Mouse (Mus musculus) olfactory bulb, adult 2 months (tissue): Measurements from ENCODE around the gene Ghr. TPM values are rescaled to one million over a fixed set of nuclear protein-coding genes. Genes with fewer than 3 reads are reported as not detected.

ENCODE experiments used
- H3K27ac ChIP-seq: fragments of 200-500 bp; 2 replicates; pipeline ENCODE4 v1.5.1; 2012; ENCODE audit warnings: low read depth, low read length; ENCODE audit not compliant: insufficient read depth
- H3K4me1 ChIP-seq: fragments of 200-500 bp; 2 replicates; pipeline ENCODE4 v1.6.1; 2012; ENCODE audit warnings: low read length; ENCODE audit not compliant: control insufficient read depth, insufficient read depth
- H3K4me3 ChIP-seq: fragments of 200-500 bp; 2 replicates; pipeline ENCODE4 v1.5.1; 2012; ENCODE audit warnings: mild to moderate bottlenecking, low read depth, low read length, moderate library complexity; ENCODE audit not compliant: insufficient read depth
- CTCF ChIP-seq: fragments of 200-500 bp; IDR thresholded peaks from 2 replicates; pipeline ENCODE4 v1.5.1; 2012; ENCODE audit warnings: low read depth, mild to moderate bottlenecking, low read length, moderate library complexity; ENCODE audit not compliant: insufficient read depth
- POLR2A ChIP-seq: fragments of 200-500 bp; IDR thresholded peaks from 2 replicates; pipeline ENCODE4 v1.6.1; 2012; ENCODE audit warnings: mild to moderate bottlenecking, low read depth, low read length, moderate library complexity; ENCODE audit not compliant: insufficient read depth
- WGBS: fragments of 180-500 bp; shearing (Covaris S2); methylation state at CpG from one replicate; pipeline ENCODE4 v1.1.7; 2018; 5-methylcytosine and 5-hydroxymethylcytosine counted together
- polyA plus RNA-seq: library from polyadenylated mRNA; stranded (reverse); fragments of >200 nt; gene quantifications from 2 replicates; pipeline ENCODE4 v1.2.4, GENCODE M21; 2012; ENCODE audit warnings: low replicate concordance; ENCODE audit not compliant: missing spikeins, insufficient read depth, insufficient read length

Ghr gene
- polyA plus RNA-seq, 1 experiment = not detected

DNA sequence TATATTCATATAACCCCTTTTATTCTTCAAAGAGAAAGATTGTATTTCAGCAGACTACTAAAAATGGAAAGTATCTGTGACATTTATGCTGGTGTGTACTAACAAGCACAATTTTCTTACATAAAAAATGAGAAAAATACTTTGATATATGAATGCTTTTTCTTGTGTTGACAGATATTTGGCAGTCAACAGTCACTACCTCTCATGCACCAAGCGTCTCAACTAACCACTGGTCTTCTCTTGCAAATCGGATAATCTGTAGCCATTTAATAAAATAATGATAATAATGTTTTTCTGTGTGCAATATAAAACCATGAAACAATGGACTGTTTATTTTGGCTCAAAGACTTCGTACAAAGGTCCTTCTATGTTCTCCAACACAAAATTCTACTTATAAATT is 99.8 kb downstream of the Ghr start:
- Histone ChIP-seq H3K4me3 (no peak overlapping the region), H3K27ac (no peak overlapping the region), H3K4me1 (no peaks in the 10 kb centered on the region)
- 75% methylated on average over 3 of the region's 3 CpGs for WGBS
- TF ChIP-seq CTCF (no peak), POLR2A (no peak)

DNA sequence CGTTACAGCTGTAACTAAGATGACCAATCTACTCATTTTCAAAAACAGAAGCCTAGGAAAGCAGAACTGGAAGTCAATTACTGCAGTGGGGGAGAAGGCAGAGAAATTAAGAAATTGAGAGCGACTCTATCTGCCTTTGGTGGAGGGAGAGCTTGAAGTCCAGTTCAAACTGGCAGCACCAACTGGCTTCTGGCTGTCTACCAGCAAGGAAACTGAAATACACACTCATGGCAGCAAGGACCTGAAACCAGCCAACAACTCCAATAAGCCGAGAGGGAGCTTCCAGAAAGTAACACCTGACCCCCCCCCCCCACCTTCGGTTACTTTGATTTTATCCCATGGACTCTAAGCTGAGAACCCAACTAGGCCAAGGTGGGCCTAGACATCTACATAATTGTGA is 114.1 kb downstream of the Ghr start:
- 91% methylated on average over 4 of the region's 4 CpGs for WGBS
- no peak overlapping the region for H3K4me3 ChIP-seq
- no peak for TF ChIP-seq POLR2A
- TF ChIP-seq CTCF = no peak
- H3K27ac ChIP-seq = no peak overlapping the region
- H3K4me1 ChIP-seq = no peaks in the 10 kb centered on the region

DNA sequence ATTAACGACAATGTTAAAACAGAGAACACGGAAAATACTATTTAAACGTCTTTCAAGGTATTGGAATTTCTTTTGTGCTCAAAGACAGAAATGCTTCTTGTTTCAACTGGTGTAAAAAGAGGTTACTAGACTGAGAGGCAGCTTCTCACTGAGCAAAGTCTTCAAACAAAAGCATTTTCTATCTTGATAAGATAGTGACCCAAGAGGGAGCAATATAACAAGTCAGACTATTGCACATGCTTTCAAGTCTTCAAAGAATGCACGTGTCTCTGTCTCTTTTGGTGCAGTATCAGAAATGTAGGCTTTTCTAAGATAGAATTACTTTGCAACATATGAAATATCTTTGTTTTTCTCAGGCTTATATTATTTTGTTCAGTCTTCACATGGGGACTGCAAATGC is 116.7 kb downstream of the Ghr start:
- TF ChIP-seq POLR2A (no peak), CTCF (no peak)
- 82% methylated on average over 4 of the region's 4 CpGs for WGBS
- H3K27ac ChIP-seq = no peak overlapping the region
- no peaks in the 10 kb centered on the region for H3K4me1 ChIP-seq
- H3K4me3 ChIP-seq = no peak overlapping the region

DNA sequence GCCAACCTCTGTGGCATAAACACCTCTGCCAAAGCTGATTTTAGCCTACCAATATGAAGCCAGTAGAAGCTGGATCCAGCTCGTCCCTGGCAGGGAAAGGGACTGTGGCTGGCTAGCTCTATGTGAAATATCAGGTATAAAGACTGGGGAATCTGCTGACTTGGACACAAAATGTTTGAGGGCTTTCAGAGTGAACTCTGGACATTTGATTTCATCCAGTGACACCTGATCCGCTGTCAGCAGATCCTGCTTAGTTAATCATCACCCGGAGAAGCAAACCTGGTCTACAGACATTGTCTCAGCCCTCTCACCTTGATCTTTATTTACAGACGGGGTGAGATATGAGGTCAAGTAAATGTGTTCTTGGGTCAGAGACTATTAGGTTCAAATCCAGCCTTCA is 118.5 kb downstream of the Ghr start:
- H3K4me1 ChIP-seq = no peaks in the 10 kb centered on the region
- WGBS = 84% methylated on average over 4 of the region's 4 CpGs
- H3K27ac ChIP-seq = no peak overlapping the region
- no peak overlapping the region for H3K4me3 ChIP-seq
- no peak for TF ChIP-seq POLR2A
- no peak for TF ChIP-seq CTCF

DNA sequence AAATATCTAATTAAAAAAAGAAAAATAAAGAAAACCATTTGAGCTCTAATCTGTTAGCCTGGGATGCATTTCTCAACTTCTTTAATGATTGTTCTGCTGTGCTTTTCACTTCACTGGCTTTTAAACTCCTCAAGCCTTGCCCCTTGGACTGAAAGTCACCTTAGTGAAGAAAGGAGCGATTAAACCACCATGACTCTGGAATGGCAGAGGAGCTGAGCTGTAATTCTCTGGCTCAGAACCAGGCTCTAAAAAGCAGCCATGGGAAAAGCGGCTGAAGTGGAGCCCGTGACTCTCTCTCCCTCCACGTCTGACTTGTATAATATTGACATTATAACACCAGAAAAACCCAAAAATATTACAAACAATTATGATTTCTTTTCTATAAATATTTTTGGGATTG is 126.7 kb downstream of the Ghr start:
- H3K4me1 ChIP-seq = no peaks in the 10 kb centered on the region
- H3K27ac ChIP-seq = no peak overlapping the region
- 70% methylated on average over 4 of the region's 4 CpGs for WGBS
- H3K4me3 ChIP-seq = no peak overlapping the region
- TF ChIP-seq CTCF (no peak), POLR2A (no peak)

DNA sequence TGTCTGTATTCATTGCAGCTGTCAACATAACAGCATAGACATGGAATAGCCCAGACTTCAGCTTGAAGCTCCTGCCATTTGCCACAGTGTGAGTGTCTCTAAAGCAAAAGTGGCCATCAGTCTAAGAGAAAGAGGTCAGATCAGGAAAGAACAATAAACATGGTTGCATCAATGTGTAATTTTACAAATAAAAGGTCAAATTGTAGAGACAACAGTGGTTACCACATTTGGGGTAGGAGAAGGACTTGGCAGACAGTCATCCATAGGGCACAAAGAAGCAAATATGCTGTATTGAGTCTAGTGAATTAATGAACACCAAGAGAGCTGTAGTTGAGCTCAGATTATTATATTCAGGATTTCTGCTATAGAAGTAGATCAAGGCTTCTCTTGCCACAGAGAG is 127.7 kb downstream of the Ghr start:
- H3K4me1 ChIP-seq = no peaks in the 10 kb centered on the region
- no peak overlapping the region for H3K4me3 ChIP-seq
- TF ChIP-seq POLR2A (no peak), CTCF (no peak)
- no peak overlapping the region for H3K27ac ChIP-seq

DNA sequence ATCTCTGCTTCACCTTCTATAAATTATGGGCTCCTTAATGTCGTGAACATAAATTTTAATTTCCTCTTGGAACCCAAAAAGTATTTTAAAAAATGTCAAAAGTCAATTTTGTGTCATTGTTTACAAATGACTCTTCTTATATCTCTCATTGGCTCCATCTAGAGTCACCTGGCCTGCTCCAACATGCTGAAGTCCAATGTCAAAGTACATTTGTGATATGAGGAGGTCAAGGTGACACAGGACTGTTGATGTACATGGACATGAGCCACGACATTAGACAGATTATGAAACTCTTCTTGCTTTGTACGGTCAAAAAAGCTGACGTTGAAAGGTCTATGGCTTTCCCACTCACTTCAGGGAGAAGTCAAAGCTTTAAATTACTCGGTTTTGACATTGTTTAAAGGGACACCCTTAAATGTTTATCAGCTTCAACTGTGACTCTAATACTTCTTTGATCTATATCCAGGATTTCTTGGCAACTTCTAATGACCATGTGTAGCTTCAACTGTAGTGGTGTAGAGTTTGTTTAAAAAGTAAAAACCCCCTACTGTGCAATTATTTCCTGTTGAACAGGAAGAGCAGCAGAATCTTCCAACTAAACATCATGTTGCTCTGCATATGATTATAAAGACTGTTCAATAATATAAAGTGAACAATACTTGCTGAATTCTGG is 131.1 kb downstream of the Ghr start:
- 78% methylated on average over 5 of the region's 5 CpGs for WGBS
- Histone ChIP-seq H3K4me3 (no peak overlapping the region), H3K27ac (no peak overlapping the region), H3K4me1 (no peaks in the 10 kb centered on the region)
- no peak for TF ChIP-seq POLR2A
- TF ChIP-seq CTCF = no peak

DNA sequence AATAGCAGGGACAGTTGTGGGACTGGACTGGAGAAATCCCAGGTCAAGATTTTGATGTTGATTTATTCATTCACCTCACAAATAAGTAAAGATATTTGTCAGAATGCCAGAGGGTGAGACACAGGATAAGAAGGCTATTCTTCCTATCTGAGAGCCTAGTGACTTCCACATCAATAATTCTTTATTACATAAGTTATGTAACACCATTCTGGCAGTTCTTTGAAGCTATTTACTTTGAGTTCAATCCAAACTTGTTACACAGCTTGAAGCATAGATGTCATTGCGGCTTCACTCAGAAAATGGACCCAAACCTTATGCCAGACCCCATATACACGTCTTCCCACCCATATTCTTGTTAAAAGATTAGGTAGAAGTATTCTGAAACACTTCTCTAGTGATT is 133.7 kb downstream of the Ghr start:
- Histone ChIP-seq H3K27ac (no peak overlapping the region), H3K4me1 (no peaks in the 10 kb centered on the region), H3K4me3 (no peak overlapping the region)
- WGBS = 68% methylated on average over 2 of the region's 2 CpGs
- TF ChIP-seq CTCF (no peak), POLR2A (no peak)

DNA sequence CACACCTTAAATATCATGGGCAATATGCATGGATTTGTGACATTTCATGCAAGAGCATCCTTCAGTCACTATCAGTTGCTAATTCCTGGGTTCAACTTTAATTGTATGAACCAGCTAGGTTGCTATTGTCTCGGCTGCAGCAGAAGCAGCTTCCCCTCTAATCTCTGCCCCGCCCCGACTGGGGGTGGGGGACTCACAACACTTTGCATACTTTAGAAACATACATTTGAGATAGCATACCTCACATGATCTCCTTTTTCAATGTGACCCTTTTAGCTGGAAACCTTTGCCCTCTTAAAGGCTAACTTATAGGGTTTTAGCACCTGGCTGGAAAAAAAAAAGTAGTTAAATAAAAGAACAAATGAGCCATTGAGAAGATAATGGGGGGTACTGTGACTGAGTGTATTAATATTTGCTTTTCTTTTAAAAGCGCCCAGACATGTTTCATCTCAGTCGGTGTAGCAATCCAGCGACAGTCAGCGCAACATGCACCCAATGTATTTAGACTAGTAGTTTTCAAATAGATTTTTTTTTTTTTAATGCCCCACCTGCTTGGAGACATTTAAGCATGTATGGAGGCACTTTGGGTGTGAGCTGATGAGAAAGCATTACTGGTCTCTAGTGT is 137.9 kb downstream of the Ghr start:
- 76% methylated on average over 7 of the region's 7 CpGs for WGBS
- TF ChIP-seq POLR2A (no peak), CTCF (no peak)
- no peaks in the 10 kb centered on the region for H3K4me1 ChIP-seq
- H3K4me3 ChIP-seq = no peak overlapping the region
- no peak overlapping the region for H3K27ac ChIP-seq
